Mouse (Mus musculus): ENCODE measurements around the gene Sntg2.

Sntg2 gene

DNA sequence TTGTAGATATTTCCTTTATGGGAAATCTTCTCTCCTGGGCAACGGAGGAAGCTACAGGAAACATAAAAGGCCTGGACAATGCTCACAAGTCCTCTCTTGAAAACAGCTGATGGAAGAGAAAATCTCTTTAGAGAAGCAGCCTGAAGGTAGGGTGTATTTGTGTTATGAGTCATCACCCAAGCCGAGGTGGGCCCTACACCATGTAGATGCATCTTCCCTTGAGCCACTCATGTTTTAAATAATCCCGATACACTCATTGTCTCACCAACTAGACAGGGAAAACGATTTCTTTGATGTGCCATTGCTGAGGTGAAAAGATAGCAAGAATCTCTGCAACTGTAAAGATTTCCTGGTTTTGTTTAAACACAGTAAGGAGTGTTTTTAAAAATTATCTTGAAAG is 89.4 kb downstream of the Sntg2 start:
- no peak for DNase-seq (ENCODE audit: low read depth in 2 of 2, low spot score in 2 of 2)

DNA sequence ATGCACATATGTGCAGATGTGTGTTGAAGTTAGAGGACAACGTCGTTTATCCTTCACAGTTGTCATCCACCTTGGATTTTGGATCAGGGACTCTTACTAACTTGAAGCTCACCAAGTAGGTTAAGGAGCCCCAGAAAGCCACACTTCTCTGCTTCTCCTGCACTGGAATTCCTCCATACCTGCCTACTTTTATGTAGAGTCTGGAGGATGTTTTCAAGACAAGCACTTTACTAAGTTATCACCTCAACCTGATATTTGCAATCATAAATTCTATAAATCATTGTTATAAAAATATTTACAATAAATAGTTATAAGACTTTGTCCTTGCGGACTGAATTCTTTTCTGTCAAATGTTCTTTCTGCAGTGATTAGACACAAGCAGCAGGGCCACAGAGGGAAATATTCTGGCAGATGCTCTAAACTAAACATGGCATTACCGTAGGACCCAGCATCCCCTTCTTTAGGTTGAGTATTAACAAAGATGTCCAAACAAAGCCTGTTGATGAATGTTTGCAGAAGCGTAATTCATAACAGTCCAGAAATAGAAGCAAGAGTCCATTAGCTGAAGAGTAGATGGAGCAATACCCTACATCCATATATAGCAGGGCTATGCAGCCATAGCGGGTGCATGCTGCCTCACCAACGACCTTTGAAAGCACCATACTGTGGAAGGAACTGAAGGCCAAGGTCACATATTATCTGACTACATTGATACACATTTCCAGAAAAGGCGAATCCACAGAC is 100.8 kb downstream of the Sntg2 start:
- DNase-seq (ENCODE audit: low read depth in 2 of 2, low spot score in 2 of 2) = no peak

DNA sequence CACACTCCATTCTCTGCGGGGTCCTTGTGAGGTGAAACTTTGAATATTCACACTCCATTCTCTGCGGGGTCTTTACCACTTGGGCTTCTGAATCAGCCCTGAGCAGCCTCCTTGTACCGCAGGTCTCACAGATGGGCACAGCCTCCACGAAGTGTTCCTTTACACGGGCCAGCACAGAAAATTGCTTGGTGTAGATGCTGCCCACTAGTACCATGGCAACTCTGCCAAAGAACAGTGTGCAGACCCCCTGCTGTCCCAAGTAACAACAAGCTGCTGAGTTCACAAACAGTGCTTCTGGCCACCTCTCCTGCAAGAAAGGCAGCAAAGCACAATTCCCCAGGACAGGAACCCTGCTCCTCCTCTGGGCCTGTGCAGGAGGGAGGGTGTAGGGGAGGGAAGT is 109.0 kb downstream of the Sntg2 start:
- no peak for DNase-seq (ENCODE audit: low read depth in 2 of 2, low spot score in 2 of 2)

DNA sequence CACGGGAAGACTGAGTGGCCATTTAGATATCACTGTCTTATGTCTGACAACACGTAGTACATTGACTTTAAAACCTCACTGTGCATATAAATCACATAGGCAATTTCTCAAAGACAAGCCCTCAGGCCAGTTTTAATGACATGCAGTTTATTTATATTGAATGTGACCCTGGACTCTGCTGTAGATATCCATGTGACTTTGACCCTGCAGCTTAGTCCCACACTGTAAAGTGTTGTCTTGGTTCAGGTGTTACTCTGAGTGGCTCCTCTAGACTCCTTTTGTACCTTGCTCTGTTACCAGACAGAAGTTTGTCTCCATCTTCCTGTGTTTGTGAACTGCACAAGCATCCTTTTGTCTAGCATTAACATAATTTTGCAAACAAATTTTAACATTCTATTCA is 112.0 kb downstream of the Sntg2 start:
- no peak for DNase-seq (ENCODE audit: low read depth in 2 of 2, low spot score in 2 of 2)

DNA sequence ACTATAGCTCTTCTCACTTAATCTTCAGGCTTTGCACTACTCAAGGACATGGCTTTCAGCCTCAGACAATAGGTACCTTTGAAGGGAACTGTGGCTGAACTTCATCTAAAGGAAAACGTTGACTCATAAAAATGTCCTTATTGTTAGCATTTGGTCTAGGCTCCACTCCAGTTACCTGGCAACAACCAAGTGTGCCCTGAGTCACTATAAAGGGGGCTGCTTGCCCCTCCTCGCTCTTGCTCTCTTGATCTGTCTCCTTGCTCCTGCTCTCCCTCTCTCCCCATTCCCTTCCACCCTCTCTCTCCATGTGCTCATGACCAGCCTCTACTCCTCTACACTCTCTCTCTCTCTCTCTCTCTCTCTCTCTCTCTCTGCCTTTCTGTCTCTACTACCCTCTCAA is 114.5 kb downstream of the Sntg2 start:
- DNase-seq (ENCODE audit: low read depth in 2 of 2, low spot score in 2 of 2) = no peak

DNA sequence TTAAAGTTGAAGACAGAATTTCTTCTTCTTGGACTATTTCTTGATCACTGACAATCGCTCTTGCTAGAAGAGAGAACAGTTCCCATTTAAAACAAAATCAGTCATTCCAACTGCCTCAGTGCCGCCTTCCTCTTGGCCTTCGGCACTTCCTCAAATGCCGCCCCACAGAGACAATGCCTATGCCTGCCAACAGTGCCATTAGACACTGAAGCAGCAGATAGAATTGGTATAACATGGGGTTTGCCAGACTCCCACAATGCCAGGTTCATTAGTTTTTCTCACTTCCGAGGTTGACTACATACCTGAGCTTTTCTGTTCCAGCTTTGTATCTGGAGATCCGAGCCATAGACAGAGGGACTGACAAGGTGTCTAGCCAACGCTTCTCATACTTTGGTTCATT is 115.5 kb downstream of the Sntg2 start:
- no peak for DNase-seq (ENCODE audit: low read depth in 2 of 2, low spot score in 2 of 2)

DNA sequence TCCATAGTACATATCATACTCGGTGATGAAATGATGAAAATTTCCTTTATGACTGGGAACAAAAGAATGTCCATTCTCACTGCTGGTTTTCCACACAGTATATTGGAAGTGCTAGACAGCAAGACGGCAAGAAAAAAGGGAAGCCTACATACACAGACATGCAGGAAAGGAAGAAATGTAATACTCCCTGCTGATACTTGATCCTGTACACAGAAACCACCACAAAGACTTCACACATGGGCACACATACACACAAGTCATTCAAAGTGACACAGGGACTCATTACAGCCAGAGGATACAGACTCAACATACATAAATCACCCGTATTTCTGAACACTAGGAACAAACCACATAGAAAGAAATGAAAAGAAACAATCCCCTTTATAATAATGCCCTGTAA is 117.0 kb downstream of the Sntg2 start:
- no peak for DNase-seq (ENCODE audit: low read depth in 2 of 2, low spot score in 2 of 2)

DNA sequence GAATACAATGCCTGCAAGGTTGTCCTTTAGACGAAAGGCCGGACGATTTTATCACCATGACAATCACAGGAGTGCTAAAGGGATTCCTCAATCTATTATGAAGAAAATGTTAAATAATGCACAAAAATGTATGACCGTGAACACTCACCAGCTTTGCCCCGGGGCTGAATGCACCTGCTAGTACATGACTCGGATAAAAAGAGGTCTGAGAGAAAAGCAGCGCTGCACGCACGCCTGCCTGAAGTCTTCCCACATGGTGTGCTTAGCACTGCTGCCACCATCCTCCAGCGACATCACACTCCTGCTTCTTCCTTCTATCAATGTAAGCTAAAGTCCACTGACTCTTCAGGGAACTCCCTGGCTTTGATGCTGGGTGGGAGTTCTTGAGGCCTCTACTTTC is 118.6 kb downstream of the Sntg2 start:
- no peak for DNase-seq (ENCODE audit: low read depth in 2 of 2, low spot score in 2 of 2)

DNA sequence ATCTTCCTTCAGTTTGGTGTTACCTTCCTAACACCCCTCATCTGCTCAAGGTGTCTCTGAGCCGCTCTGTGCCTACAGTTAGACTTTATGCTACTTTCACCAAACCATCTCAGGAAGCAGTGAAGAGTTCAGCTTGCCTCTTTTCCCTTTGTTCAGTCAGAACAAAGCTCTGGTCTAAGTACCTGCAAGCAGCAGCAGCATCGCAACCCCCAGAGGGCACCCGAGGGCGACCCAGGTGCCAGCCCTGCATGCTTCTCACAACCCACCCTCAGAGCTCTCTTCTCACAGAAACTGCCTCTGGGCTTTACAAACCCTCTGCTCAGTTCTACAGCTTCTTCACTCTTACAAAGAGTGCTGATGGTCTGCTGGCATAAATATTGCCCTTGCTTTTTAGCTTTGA is 120.8 kb downstream of the Sntg2 start:
- DNase-seq (ENCODE audit: low read depth in 2 of 2, low spot score in 2 of 2) = no peak

DNA sequence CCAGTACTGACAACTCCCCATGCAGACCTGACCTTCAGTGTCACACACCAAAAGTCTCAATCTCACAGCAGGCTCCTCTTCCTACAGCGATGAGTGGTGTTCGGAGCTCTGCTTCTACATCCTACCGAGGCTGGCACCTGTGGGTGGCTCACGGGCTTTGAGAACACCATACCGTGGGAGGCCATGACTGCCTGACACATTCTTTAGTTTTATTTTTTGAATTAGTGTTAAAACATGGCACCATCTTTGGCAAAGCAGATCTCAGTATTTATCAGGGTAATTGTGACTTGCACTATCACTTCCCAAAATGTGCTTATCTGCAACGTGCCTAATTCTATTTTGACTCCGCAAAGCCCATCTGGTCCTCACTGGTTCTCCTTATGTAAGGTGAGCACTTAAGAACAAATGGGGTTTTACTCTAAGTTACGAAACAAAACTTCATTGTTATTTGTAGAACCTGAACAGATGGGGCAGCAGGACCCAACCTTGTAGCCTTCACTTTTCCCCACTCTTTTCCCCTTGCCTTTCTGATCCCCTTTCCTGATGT is 121.8 kb downstream of the Sntg2 start:
- no peak for DNase-seq (ENCODE audit: low read depth in 2 of 2, low spot score in 2 of 2)

DNA sequence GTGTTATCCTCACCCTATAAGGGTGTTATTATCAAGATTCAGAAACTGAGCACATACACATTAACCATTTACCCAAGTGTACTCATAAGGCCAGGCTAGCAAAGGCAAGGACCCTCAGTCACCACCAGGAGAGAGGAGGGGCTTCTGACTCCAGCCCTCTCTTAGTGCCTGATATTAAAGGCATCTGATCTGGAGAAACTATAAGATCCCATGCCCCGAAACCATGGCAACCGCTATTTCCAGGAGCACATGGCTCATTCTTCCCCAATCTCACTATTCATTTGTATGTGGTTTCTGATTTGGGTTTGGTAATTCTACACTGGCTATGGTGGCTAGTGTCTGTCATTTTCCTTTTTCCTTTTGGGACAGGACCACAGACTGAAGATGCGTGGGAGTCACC is 124.1 kb downstream of the Sntg2 start:
- no peak for DNase-seq (ENCODE audit: low read depth in 2 of 2, low spot score in 2 of 2)

DNA sequence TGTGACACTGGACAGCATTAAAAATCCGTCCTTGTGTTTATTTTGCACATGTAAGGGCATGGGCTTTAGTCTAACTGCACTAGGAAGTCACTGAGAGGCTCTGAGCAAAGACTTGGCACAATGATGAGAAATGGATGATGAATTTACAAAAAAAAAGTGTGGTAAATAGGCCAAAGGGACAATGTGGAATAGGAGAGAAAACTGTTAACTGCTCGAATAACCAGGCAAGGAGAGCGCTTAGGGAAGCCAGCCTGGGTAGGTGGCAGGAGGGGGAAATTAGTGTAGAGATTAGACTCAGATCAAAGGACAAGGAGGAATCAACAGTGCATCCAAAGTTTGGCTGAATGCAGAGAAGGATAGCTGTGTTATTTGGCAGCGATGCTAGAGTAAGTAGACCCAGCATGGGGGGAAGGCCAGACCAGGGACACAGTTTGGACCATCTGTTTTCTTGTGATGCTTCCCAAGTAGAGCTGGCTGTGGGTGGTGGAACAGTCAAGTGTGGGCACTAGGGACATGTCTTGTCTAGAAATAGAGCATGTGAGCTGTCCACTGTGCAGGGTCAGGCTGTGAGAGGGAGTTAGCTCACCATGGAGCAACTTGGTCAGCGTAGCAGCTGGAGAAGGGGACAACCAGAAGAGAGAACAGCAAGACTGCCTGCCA is 126.8 kb downstream of the Sntg2 start:
- no peak for DNase-seq (ENCODE audit: low read depth in 2 of 2, low spot score in 2 of 2)

DNA sequence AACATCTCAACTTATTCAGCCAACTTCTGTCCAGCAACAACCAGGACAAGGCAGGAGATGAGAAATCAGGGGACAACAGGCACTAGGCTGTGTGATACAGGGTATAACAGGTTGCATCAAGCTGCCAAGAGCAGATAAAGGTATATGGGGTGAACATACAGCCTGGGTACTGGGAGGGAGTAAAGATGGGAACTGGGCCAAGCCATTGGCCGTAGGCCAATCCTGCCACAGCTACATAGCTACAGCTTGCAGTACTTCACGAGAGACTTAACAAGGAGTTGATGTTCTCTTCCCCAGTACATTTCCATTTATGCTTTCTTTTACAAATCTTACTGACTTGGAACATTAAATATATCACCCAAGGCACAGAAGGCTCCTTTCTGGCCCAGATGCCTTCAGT is 129.0 kb downstream of the Sntg2 start:
- DNase-seq (ENCODE audit: low read depth in 2 of 2, low spot score in 2 of 2) = no peak

DNA sequence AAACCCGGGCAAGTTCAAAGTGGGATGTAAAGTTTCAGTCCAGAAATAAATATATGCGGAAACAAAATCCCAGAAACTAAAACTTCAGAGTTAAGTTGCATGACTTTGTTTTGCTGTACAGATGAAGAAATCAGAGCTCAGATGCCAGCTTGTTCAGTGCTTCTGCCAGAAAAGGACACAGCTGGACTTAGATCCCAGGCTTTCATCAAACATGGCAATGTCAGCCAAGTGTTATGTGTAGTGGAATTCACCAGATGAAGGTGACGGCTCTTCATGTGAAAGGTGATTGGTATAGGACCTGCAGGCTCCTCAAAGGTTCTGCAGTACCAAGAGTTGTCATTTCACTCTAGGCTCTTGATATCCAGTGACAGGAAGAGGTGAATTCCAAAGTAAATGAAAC is 132.3 kb downstream of the Sntg2 start:
- DNase-seq (ENCODE audit: low read depth in 2 of 2, low spot score in 2 of 2) = no peak

DNA sequence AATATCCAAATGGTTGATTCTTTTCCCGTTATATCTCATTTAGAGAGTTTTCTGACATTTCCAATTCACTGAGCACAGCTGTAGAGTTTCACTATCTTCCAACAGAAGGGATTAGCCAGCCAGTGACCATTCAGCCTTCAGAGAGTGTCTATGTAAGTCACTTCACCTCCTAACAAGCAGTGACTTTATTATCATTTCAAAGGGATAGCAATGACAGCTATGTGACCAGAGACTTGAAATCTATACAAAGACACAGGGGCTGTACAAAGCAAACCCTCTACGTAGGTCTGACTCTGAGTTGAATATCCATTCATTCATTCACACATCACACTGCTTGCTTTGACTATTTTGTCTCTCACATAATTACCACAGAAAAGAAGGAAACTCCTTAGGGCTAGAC is 138.2 kb downstream of the Sntg2 start:
- no peak for DNase-seq (ENCODE audit: low read depth in 2 of 2, low spot score in 2 of 2)

DNA sequence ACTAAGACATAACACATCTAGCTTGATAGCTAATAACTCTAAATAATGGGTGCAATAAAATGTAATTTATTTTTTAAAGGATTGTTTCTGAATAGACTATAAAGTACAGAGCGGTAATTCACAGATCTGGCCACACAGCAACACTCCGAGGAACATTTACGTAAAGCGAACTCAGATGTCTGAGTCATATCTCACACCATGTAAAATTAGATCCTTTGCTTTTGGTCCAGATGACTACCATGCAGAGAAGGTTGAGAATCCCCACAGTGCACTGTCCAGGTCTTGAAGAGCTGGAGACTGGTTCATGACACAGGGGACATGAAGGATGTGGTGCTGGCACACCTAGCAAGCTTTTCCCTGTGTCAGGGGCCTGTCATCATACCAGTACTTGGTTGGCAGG is 145.2 kb downstream of the Sntg2 start:
- DNase-seq (ENCODE audit: low read depth in 2 of 2, low spot score in 2 of 2) = no peak

DNA sequence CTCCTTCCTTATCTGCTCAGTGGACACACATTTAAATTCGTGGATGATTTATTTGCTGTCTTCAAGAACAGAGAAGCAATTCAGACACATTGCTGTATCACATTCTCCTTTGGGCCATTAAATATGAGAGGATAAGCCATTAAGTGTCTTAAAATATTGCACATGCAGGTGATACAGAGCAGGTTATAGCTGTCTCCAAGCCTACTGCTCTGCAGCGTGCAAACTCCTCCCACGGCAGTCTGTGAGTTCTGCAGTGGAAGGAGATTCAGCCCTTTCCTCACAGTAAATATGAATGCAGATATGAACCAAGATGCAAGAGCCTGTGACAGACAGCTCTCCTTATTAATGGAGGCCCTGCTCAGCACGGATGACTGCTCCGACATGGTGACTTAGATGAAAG is 146.9 kb downstream of the Sntg2 start:
- no peak for DNase-seq (ENCODE audit: low read depth in 2 of 2, low spot score in 2 of 2)

DNA sequence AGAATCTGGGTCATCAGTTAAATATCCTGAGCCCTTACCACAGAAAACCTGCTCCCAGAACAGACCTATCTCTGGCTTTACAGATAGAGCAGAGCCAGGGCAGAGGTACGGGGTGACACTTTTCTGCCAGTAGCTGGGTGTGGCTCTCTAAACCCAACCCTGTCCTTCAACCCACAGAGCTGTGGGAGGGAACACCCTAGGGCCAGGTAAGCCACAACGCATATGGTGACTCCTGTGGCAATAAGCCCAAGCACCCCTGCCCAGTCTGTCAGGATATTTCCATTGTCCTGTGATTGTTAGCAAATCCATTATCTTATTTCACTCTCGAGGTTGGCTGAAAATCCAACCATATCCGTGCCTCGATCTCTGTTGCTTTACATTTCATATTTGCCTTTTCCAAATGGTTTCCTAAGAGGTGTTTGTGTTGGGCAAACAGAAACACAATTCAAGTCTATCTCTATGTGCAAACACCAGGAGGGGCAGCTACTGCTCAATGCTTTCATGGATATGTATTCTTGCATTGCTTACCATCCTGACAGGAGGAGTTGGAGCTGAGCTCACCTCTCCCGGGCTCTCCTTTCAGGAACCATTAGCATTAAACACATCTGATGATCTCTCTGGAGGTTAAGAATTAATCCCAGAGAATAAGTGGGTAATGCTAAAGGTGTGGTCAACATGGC is 156.3 kb downstream of the Sntg2 start:
- no peak for DNase-seq (ENCODE audit: low read depth in 2 of 2, low spot score in 2 of 2)

DNA sequence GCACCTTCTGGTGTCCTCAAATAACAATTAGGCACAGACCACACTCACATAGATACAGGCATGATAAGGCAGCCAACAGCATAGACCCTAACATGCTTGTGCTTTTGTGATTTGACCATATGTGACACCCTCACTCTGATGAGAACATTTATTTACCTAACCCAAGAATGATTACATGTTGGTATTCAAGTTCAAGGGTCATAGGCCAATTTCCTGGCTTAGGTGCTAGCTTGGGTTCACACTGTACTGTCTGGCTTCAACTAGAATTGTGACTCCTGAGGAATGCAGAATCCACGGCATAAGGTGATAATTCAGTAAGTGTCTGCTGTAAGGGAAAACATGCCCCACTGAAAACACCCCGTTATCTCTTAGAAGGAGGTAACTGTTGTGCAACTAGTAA is 158.4 kb downstream of the Sntg2 start:
- DNase-seq (ENCODE audit: low read depth in 2 of 2, low spot score in 2 of 2) = no peak

DNA sequence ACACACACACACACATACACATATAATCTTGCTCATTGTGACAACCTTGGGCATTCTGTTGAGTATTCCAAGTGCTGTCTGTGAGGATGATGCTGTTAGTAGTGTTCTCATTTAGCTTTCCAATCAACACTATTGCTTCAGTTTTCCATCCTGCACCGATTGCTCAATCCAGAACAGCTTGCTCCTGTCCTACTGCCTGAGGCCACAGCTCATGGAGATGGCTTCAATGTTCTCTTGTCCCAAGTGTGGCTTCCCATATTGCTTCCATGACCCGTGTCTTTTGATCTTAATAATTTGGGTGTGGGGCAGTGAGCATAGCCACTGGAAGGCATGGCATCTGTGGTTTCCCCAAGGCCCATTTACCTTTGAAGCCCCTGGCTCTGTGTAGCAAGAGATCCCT is 162.8 kb downstream of the Sntg2 start:
- no peak for DNase-seq (ENCODE audit: low read depth in 2 of 2, low spot score in 2 of 2)

DNA sequence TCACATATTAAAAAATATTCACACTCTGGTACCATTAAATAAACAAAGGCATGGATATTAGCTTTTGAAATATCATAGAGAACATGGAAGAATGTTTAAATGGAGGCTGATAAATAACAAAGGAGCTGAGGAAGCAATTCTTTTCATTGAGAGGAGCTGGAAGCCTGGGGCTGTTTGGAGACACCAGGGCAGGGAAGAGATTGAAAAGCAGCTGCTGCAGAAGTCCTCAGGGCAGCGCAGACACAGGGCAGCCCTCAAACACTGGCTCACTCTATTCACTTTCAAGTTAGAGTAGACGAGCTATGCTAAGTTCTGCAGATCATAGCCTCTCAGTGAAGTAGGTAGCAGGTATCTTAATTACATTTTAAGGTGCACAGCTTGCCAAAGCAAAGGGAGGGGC is 164.6 kb downstream of the Sntg2 start:
- no peak for DNase-seq (ENCODE audit: low read depth in 2 of 2, low spot score in 2 of 2)

DNA sequence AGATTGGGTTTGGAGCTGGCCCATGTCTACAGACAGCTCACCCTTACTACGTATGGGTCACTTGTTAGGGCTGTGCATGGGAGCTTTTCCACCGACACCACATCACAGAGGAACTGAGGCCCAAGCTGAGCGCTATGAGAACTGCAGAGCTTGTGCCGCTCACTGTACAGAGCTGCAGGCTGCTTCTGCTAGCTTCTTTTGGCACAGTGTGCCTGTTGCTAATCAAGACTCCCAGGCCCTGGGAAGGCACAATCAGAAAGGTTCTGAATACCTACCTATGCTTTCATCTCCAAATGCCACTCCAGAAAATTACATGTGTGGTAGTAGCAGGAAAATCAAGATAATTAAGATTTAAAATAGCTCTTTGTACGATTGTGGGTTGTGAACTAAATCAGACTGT is 165.1 kb downstream of the Sntg2 start:
- no peak for DNase-seq (ENCODE audit: low read depth in 2 of 2, low spot score in 2 of 2)

Measured in CD8-positive naive resting alpha-beta T cell, adult 2 months (primary cell).